In the genomic region with DNA sequence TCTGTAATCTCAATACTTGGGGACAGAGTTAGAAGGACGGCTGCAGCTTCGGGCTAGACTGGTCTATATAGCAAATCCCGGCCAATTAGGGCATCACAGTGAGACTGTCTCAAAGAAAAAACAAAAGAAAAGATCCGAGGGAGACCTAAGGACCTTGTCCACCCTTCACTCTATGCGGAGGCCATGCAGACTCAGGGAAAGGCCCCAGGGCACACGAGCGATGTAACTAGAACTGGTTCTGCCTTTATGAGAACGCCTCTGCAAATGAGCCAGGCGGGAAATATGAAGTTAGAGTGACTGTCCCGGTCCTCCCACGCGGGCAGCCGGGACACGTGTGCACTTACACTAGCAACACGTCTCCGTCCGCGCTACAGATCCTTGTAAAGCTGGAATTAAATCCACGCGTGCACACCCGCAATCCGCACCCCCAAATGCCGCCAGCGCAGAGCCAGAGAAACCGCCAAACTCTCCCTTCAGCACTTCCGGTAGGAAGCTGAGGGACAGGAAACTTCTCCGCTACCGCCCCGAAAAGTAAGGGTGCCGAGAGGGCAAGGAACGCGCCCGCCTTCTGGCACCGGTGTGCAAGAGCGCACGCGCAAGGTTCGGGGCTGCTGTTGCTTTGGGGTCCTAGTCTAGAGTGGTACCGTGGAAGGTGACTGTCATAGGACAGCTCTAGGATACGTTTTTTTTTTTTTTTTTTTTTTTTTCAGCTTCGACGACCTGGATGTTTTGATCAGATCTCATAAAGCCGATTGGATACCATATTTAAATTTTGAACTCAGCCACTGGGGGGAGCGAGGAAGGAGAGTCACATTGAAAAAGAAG, we compare ENCODE assay signal across 7 mouse cellular contexts. TPM values are rescaled to one million over a fixed set of nuclear protein-coding genes. Genes with fewer than 3 reads are reported as not detected.
A peak's percentile ranks its signal among the peaks of the same experiment; 100 is the strongest.
DNase-seq lines count a peak whose midpoint lies in the region; ATAC-seq lines count a peak whose summit lies in the region.

Med18 (minus strand) TSS at position 492 of the 825 bp plus-strand sequence.

- under 1% methylated on average over 44 of the region's 44 CpGs for WGBS in embryonic facial prominence, embryonic 11.5 days
- under 1% methylated on average over 44 of the region's 44 CpGs for WGBS in limb, embryonic 11.5 days
- under 1% methylated on average over 44 of the region's 44 CpGs for WGBS in midbrain, embryonic 14.5 days

- H3K4me3 ChIP-seq in embryonic facial prominence, embryonic 11.5 days (ENCODE audit: low read depth, low read length) = peak within 1 kb of the TSS; percentile 77
- peak within 1 kb of the TSS; percentile 95 for H3K4me3 ChIP-seq in limb, embryonic 11.5 days (ENCODE audit: low read depth, low read length)
- peak within 1 kb of the TSS; percentile 71 for H3K4me3 ChIP-seq in midbrain, embryonic 14.5 days (replicated peaks; ENCODE audit: low read depth, low read length)

- H3K27ac ChIP-seq in embryonic facial prominence, embryonic 11.5 days (replicated peaks; ENCODE audit: low read depth, low read length) = 0 out of 2 replicates have a peak within 1 kb of the TSS, but pooled peaks have one; percentile 22
- H3K27ac ChIP-seq in limb, embryonic 11.5 days (replicated peaks; ENCODE audit: low read depth, low read length) = no peak within 1 kb of the TSS
- peak within 1 kb of the TSS; percentile 32; the same call in 1 of the 2 replicates for H3K27ac ChIP-seq in midbrain, embryonic 14.5 days (replicated peaks; ENCODE audit: low read depth, low read length)

- no peaks in the 10 kb centered on the region for H3K9me3 ChIP-seq in embryonic facial prominence, embryonic 11.5 days (replicated peaks; ENCODE audit: control insufficient read depth, low read length)
- no peaks in the 10 kb centered on the region for H3K9me3 ChIP-seq in limb, embryonic 11.5 days (ENCODE audit: control insufficient read depth, low read length)
- no peaks in the 10 kb centered on the region for H3K9me3 ChIP-seq in midbrain, embryonic 14.5 days (ENCODE audit: control insufficient read depth, low read length)

- peak within 1 kb of the TSS; percentile 83 for H3K9ac ChIP-seq in embryonic facial prominence, embryonic 11.5 days (replicated peaks; ENCODE audit: low read length)
- H3K9ac ChIP-seq in limb, embryonic 11.5 days (ENCODE audit: low read length) = peak within 1 kb of the TSS; percentile 86
- H3K9ac ChIP-seq in midbrain, embryonic 14.5 days (replicated peaks; ENCODE audit: low read length) = peak within 1 kb of the TSS; percentile 52

- peak within 1 kb of the TSS; percentile 76 for H3K4me2 ChIP-seq in embryonic facial prominence, embryonic 11.5 days (ENCODE audit: low read depth, low read length)
- peak within 1 kb of the TSS; percentile 92 for H3K4me2 ChIP-seq in limb, embryonic 11.5 days (ENCODE audit: low read depth, severe bottlenecking)
- H3K4me2 ChIP-seq in midbrain, embryonic 14.5 days (ENCODE audit: low read length) = peak within 1 kb of the TSS; percentile 83

- H3K27me3 ChIP-seq in embryonic facial prominence, embryonic 11.5 days (ENCODE audit: control insufficient read depth, insufficient read depth, low read length) = no peaks in the 10 kb centered on the region
- no peaks in the 10 kb centered on the region for H3K27me3 ChIP-seq in limb, embryonic 11.5 days (ENCODE audit: control insufficient read depth, insufficient read depth, low read length)
- H3K27me3 ChIP-seq in midbrain, embryonic 14.5 days (ENCODE audit: control insufficient read depth, insufficient read depth, low read length) = no peaks in the 10 kb centered on the region

- ATAC-seq in embryonic facial prominence, embryonic 11.5 days (replicated peaks; ENCODE audit: insufficient number of reproducible peaks, low FRiP score, low TSS enrichment, low read depth) = peak; percentile 93
- ATAC-seq in limb, embryonic 11.5 days (ENCODE audit: insufficient number of reproducible peaks, low FRiP score, low TSS enrichment, low read depth) = peak; percentile 82
- peak; percentile 92 for ATAC-seq in midbrain, embryonic 14.5 days (ENCODE audit: low FRiP score, low TSS enrichment)

- H3K36me3 ChIP-seq in embryonic facial prominence, embryonic 11.5 days (replicated peaks; ENCODE audit: control insufficient read depth, insufficient read depth, low read depth, low read length) = peaks cover 7% of the 10 kb centered on the region
- H3K36me3 ChIP-seq in limb, embryonic 11.5 days (ENCODE audit: control insufficient read depth, insufficient read depth, low read length) = peaks cover 9% of the 10 kb centered on the region
- peaks cover 23% of the 10 kb centered on the region for H3K36me3 ChIP-seq in midbrain, embryonic 14.5 days (ENCODE audit: control insufficient read depth, insufficient read depth, low read length)

- H3K4me1 ChIP-seq in embryonic facial prominence, embryonic 11.5 days (ENCODE audit: control insufficient read depth, insufficient read depth, low read length) = no peaks in the 10 kb centered on the region; the same call in 1 of the 2 replicates
- peaks cover 9% of the 10 kb centered on the region for H3K4me1 ChIP-seq in limb, embryonic 11.5 days (ENCODE audit: control insufficient read depth, insufficient read depth, low read length)
- peaks cover 10% of the 10 kb centered on the region for H3K4me1 ChIP-seq in midbrain, embryonic 14.5 days (ENCODE audit: control insufficient read depth, insufficient read depth, low read length)

- peak; percentile 95 for DNase-seq in adrenal gland, postnatal 14 days
- peak; percentile 97 for DNase-seq in embryonic facial prominence, embryonic 11.5 days (ENCODE audit: low spot score)
- DNase-seq in heart, adult 11 months = peak; percentile 99
- peak; percentile 96 for DNase-seq in kidney, adult 18-20 months
- peak; percentile 96 for DNase-seq in limb, embryonic 11.5 days (ENCODE audit: low spot score)
- peak; percentile 98 for DNase-seq in midbrain, embryonic 14.5 days
- peak; percentile 88 to 90 for DNase-seq in spleen, adult 18-20 months

RNA-seq across cellular contexts. Expression of gene Med18, which starts in this region (rescaled TPM):
- total RNA-seq in adrenal gland, postnatal 14 days (2021) = 7.8 and 10.7 TPM in 2 replicates
- 22.7 and 25.2 TPM in 2 replicates for polyA plus RNA-seq in embryonic facial prominence, embryonic 11.5 days (2014; fragmentation: Nextera tagmentation; extraction: Ambion mirVana)
- polyA plus RNA-seq in limb, embryonic 11.5 days (2014; fragmentation: Nextera tagmentation; extraction: Ambion mirVana) = 26.4 and 31.6 TPM in 2 replicates
- 8.9 and 10.8 TPM in 2 replicates for polyA plus RNA-seq in midbrain, embryonic 14.5 days (2014; fragmentation: Nextera tagmentation; extraction: Ambion mirVana)
